Mouse (Mus musculus) left cerebral cortex, adult 2 months (tissue): Measurements from ENCODE around the gene Eml4. TPM values are rescaled to one million over a fixed set of nuclear protein-coding genes. Genes with fewer than 3 reads are reported as not detected.

ENCODE experiments used
- DNase-seq, 2 experiments: peaks; one replicate each; pipeline ENCODE4 v3.0.0; 2021 to 2022; ENCODE audit warnings: low spot score in 2 of 2, mixed read lengths in 1 of 2; ENCODE audit errors: extremely low spot score in 1 of 2
- H3K27ac ChIP-seq: fragments of 200-600 bp; 2 replicates; pipeline ENCODE4 v1.8.1; 2022
- H3K4me3 ChIP-seq: fragments of 200-600 bp; 2 replicates; pipeline ENCODE4 v1.8.1; 2022
- CTCF ChIP-seq: fragments of 200-600 bp; IDR thresholded peaks from 2 replicates; pipeline ENCODE4 v1.8.1; 2022; ENCODE audit warnings: antibody characterized with exemption, mild to moderate bottlenecking, moderate library complexity
- intact Hi-C: fragments of 180-260 bp; cut with DNase I; formaldehyde crosslinking; loops from one replicate; pipeline ENCODE4 v1.15.1; 2025
- total RNA-seq, 2 experiments: library from RNA; stranded (reverse); gene quantifications; 2 replicates each; pipeline ENCODE4 v1.2.3; 2021

Eml4 gene
- total RNA-seq, 2 experiments from 2014 or later: 23.2 to 24.2 TPM

DNA sequence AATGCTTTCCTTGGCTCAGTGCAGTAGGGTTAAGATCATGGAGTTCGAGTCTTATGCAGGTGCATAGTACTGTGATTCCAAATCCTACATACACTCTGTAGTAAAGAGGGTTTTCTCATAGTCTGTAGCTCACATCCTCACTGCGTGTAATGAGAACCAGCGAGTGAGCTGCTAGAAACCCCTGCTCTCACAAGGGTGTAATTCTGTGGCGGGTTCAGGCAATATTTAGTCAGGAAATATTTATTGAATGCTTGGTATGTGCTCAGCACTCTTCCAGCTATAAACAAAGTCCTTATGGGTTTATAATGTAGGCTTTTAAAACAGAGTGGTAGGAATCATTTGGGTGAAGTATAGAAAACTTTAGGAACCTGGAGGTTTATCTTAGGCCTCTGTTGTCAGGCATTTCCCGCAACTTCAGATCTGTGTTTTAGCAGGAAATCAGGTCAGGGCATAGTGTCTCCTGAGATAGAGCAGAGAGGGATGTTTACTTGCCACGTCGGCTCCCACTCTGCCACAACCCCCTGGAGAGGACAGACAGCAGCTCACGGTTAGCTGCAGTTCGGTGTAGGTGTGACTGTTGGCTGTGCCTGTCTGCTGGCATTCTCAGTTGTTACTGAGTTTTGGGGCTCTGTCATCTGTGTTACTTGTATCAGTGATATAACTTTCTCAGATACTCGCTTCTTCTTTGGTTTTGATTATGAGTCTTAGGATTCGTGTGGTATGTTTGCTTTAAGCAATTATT is 15.1 kb downstream of the Eml4 start:
- intact Hi-C loops: no loop called here
- DNase-seq: no peak
- H3K4me3 ChIP-seq: no peak overlapping the region
- H3K27ac ChIP-seq: no peak overlapping the region; the same call in 1 of the 2 replicates
- no peak for TF ChIP-seq CTCF

GRCm38 (mm10) chr17:83367387-83367786 is 16.7 kb downstream of the Eml4 start:
- DNase-seq: no peak
- no peak overlapping the region for H3K27ac ChIP-seq
- intact Hi-C loops: no loop called here
- no peak for TF ChIP-seq CTCF
- no peak overlapping the region for H3K4me3 ChIP-seq

GRCm38 (mm10) chr17:83374123-83374522 is 23.4 kb downstream of the Eml4 start:
- DNase-seq: no peak
- TF ChIP-seq CTCF: no peak
- Histone ChIP-seq H3K4me3 (no peak overlapping the region), H3K27ac (no peak overlapping the region)
- intact Hi-C loops: no loop called here

DNA sequence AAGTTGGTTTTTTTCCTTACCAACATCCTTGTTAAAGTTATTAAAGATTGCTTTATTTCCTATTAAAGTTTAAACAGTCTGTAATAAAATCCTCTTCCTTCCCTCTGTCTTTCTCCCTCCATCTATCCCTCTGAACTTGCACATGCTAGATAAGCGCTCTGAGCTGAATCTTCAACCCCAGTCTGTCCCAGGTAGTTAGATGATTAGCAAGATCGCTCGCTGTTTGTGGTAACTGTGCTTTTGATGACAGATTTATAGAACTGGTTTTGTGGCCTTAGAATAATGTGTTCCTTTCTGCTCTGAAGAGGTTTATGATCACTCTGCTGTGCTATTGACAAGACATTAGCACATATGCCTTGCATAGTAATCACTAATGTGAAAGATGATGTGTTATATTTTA is 25.1 kb downstream of the Eml4 start:
- intact Hi-C loops: no loop called here
- Histone ChIP-seq H3K4me3 (no peak overlapping the region), H3K27ac (no peak overlapping the region)
- no peak for DNase-seq
- TF ChIP-seq CTCF: no peak

DNA sequence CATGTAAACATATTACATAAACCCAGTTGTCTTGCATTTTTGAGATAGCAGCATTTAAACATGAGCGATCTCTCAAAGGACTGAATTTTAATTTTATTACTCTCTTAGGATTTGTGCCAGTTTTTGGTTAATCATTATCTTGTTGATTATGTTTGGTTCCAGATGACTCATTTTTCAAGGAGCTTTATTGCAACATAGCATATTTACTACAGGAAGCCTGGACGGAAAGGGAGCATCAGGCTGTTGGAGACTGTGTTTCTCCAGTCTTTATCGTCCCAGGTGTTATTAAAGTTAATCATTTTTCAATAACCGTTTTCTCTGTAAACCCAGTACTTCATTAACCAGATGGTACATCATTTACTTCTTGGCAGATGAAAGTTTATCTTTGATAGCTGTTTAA is 26.1 kb downstream of the Eml4 start:
- Histone ChIP-seq H3K27ac (no peak overlapping the region), H3K4me3 (no peak overlapping the region)
- intact Hi-C loops: no loop called here
- DNase-seq: no peak
- no peak for TF ChIP-seq CTCF

DNA sequence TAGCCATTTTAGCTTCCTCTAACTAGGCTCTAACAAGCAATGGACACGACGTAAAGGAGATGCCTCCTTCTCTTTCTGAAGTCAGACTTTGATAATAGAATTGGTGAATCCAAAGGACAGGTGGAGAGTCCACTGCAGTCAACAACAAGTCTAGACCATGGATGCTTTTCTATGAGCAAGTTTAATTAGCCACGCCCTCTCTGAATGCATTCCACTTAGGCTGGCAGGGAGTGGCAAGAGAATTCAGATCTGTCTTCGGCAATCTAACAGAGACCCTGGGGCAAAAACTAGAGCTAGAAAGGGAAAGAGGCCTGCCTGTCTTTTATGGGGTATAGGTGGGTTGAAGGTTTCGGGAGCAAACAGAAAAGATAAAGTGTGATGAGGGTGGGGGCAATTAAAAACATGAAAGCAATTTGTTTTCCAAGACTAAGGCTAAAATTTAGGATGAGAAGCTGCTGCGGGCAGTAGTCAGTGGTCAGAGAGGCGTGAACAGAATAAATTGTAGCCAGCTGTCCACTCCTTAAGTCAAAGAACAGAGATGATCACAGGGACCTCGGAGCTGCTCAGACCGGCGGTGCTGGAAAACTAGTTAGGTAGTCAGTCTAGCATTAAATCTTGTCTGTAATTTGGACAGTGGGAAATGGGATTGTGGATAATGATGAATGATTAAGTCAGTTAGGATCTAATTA is 27.2 kb downstream of the Eml4 start:
- H3K27ac ChIP-seq: no peak overlapping the region
- H3K4me3 ChIP-seq: no peak overlapping the region
- intact Hi-C loops: no loop called here
- no peak for TF ChIP-seq CTCF
- no peak for DNase-seq

DNA sequence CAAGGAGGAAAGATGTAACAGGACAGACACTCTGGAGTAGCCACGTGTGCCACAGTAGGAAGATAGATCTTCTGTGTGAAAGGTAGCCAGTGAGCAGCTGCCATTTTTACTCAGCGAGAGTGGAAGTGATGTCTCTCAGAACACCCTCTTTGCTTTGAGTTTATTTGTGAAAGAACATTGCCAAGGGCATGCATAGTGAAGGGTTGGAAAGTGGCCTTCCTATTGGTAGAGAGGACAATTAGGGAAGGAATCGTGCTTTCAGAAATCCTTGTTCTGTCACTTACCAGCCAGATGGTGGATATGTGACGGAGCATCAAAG is 27.7 kb downstream of the Eml4 start:
- no peak for TF ChIP-seq CTCF
- no peak overlapping the region for H3K27ac ChIP-seq
- H3K4me3 ChIP-seq: no peak overlapping the region
- no peak for DNase-seq
- intact Hi-C loops: no loop called here

- Histone ChIP-seq H3K4me3 (no peak overlapping the region), H3K27ac (no peak overlapping the region)
- no peak for DNase-seq
- no peak for TF ChIP-seq CTCF
- intact Hi-C loops: no loop called here
These were observed 28.6 kb downstream of the Eml4 start for GRCm38 (mm10) chr17:83379366-83379765.

GRCm38 (mm10) chr17:83379791-83380190 is 29.1 kb downstream of the Eml4 start:
- DNase-seq: no peak
- no peak for TF ChIP-seq CTCF
- H3K27ac ChIP-seq: no peak overlapping the region
- intact Hi-C loops: no loop called here
- H3K4me3 ChIP-seq: no peak overlapping the region

DNA sequence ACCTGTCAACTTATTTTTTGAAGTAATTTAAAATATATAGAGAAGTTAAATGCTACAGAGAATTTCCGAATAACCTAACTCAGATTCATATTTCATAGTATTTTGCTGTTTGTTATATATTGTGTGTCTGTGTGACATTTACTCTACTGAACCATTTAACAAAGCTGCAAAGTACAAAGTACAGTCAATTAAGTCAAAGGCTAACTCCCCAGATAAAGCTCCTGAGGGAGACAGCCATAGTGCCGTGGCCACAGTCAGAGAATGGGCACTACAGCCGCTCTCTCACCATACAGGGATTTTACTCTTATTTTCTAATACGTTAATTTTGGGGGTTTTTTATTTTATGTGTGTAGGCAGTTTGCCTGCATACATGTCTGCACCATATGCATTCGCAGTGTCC is 32.0 kb downstream of the Eml4 start:
- DNase-seq: no peak
- Histone ChIP-seq H3K4me3 (no peak overlapping the region), H3K27ac (no peak overlapping the region)
- TF ChIP-seq CTCF: no peak
- intact Hi-C loops: no loop called here

- TF ChIP-seq CTCF: no peak
- DNase-seq: no peak
- no peak overlapping the region for H3K4me3 ChIP-seq
- no peak overlapping the region for H3K27ac ChIP-seq
- intact Hi-C loops: no loop called here
These were observed 34.2 kb downstream of the Eml4 start for GRCm38 (mm10) chr17:83384981-83385380.

DNA sequence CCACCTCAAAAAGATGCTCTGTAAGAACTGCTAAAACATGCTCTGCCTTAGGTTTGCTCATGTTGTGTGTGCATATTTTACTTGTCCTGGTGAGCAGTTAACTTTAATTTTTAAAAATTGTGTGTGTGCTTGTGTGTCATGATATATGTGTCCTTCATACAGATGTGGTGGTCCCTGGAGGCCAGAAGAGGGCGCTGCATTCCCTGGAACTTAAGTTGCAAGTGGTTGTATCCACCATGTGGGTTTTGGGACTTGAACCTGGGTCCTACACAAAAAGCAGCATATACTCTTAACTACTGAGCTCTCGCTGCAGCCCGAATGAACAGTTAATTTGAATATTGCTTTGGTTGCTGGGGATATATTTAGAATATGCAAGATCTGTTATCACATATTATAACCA is 36.4 kb downstream of the Eml4 start:
- intact Hi-C loops: no loop called here
- peak; percentile 17 for TF ChIP-seq CTCF
- Histone ChIP-seq H3K4me3 (no peak overlapping the region), H3K27ac (no peak overlapping the region)
- no peak for DNase-seq

DNA sequence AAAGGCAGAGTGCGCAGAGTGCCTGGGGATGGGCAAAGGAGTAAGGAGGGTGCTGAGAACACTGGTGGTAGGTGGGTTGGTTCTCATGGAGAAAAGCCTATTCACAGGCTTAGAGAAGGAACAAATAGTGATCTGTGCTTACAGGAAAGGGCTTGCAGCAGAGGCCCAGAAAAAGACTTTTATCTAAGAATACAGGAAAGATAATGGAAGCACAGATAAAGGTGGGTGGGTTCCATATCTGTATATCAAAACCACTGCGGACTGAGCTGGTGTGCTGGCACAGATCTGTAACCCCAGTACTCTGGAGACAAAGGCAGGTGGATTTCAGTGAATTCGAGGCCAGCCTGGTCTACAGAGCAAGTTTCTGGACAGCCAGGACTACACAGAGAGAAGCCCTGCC is 43.3 kb downstream of the Eml4 start:
- no peak for TF ChIP-seq CTCF
- no peak overlapping the region for H3K4me3 ChIP-seq
- H3K27ac ChIP-seq: no peak overlapping the region
- DNase-seq: no peak
- intact Hi-C loops: no loop called here
